Mouse (Mus musculus) hindbrain, embryonic 14.5 days (tissue): ENCODE results near the gene Itpkc. TPM values are rescaled to one million over a fixed set of nuclear protein-coding genes. Genes with fewer than 3 reads are reported as not detected.

Experiments used
- ATAC-seq: fragments of 200-750 bp; cut with Nextera tagmentation; 2 replicates; pipeline ENCODE4 v1.8.0; 2017; ENCODE audit warnings: moderate number of reproducible peaks, mild to moderate bottlenecking, moderate TSS enrichment, moderate library complexity; ENCODE audit not compliant: low FRiP score
- DNase-seq: peaks from one replicate; pipeline ENCODE4 v3.0.0-alpha.2; 2015; ENCODE audit warnings: low spot score
- H3K27ac ChIP-seq: fragments of 300-500 bp; sonication (generic); 2 replicates; pipeline ENCODE4 v1.5.1; 2014; ENCODE audit warnings: mild to moderate bottlenecking, moderate library complexity
- H3K27me3 ChIP-seq: fragments of 300-500 bp; sonication (generic); 2 replicates; pipeline ENCODE4 v1.6.1; 2014; ENCODE audit warnings: mild to moderate bottlenecking, low read length, mixed read lengths; ENCODE audit not compliant: control insufficient read depth, insufficient read depth
- H3K36me3 ChIP-seq: fragments of 300-500 bp; sonication (generic); replicated peaks from 2 replicates; pipeline ENCODE4 v1.6.1; 2014; ENCODE audit not compliant: control insufficient read depth, insufficient read depth
- H3K4me1 ChIP-seq: fragments of 300-500 bp; sonication (generic); replicated peaks from 2 replicates; pipeline ENCODE4 v1.6.1; 2014; ENCODE audit warnings: antibody characterized with exemption, low read length, mixed read lengths; ENCODE audit not compliant: control insufficient read depth, insufficient read depth
- H3K4me2 ChIP-seq: fragments of 300-500 bp; sonication (generic); replicated peaks from 2 replicates; pipeline ENCODE4 v1.6.1; 2014; ENCODE audit warnings: mild to moderate bottlenecking, moderate library complexity
- H3K4me3 ChIP-seq: fragments of 300-500 bp; sonication (generic); replicated peaks from 2 replicates; pipeline ENCODE4 v1.5.1; 2014; ENCODE audit warnings: mild to moderate bottlenecking, low read length
- H3K9ac ChIP-seq: fragments of 300-500 bp; sonication (generic); 2 replicates; pipeline ENCODE4 v1.6.1; 2014
- H3K9me3 ChIP-seq: fragments of 300-500 bp; sonication (generic); 2 replicates; pipeline ENCODE4 v1.6.1; 2016; ENCODE audit warnings: low read length; ENCODE audit not compliant: control insufficient read depth
- WGBS: fragments of 180-500 bp; shearing (Covaris S2); extraction: QIAGEN DNeasy Blood & Tissue Kit; methylation state at CpG from one replicate; pipeline ENCODE4 v1.1.7; 2014; 5-methylcytosine and 5-hydroxymethylcytosine counted together
- polyA plus RNA-seq: library from polyadenylated mRNA; unstranded; fragments of >200 nt; fragmentation: Nextera tagmentation; extraction: Ambion mirVana; gene quantifications from 2 replicates; pipeline ENCODE4 v1.2.1, GENCODE M21; 2014

Itpkc gene
- polyA plus RNA-seq, 1 experiment from 2014 or later: 6.5 TPM

DNA sequence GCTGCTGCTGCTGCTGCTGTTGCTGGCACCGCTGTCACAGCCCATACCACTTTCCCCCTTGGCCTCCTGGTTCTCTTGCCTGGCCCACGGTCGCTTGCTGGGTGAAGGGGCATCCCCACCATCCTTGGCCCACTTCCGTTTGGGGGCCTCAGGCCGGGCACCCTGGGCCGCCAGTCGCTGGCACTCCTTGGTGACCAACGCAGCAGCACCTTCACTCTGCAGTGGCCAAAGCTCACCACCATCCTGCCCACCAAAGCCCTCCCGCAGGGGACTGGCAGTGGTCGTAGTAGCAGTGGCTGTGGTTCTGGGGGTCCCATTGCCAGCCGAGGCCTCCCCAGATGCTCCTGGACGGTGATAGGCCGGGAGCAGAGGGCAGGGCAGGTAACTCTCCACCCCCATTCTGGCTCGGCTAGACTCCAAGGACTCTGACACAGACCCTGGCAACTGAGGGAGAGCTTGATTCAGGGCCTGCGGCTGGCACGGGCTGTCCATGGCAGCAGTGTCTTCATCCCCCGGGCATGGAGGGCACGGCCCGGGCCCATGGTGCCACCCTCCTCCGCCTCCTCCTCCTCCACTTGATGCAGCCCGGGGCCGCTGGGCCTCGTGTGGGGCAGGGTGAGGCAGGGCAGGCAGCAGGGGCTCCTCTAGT lies 63.3 kb downstream of the Itpkc start:
- peaks cover 50% of the 10 kb centered on the region for H3K36me3 ChIP-seq
- no peaks in the 10 kb centered on the region for H3K9me3 ChIP-seq
- peak overlapping the region; percentile 88 for H3K4me3 ChIP-seq
- ATAC-seq (no peak), DNase-seq (no peak)
- H3K4me2 ChIP-seq: peak overlapping the region; percentile 64
- H3K27ac ChIP-seq: no peak overlapping the region; the same call in 1 of the 2 replicates
- peak overlapping the region; percentile 88 for H3K9ac ChIP-seq
- H3K27me3 ChIP-seq: no peaks in the 10 kb centered on the region
- peaks cover 52% of the 10 kb centered on the region for H3K4me1 ChIP-seq
- 78% methylated on average over 23 of the region's 23 CpGs for WGBS

GRCm38 (mm10) chr7:27164112-27164947 lies 64.1 kb downstream of the Itpkc start:
- ATAC-seq: no peak

DNA sequence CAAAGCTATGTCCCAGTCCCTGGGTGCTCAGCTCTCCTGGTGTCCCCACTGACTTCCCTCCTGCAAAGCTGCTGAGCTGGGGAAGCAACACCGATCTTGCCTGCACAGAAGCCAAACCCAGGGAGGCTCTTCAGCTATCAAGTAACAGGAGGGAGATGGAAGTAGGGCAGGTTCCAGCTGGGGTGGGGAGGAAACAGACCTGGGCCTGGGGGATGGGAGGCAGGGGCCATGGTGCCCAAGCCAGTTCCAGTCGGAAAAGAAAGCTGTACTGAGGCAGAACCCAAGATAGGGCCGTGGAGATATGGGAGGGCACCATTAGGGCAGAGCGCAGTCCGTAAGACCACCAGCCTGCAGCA lies 65.0 kb downstream of the Itpkc start:
- WGBS: 80% methylated on average over 5 of the region's 5 CpGs
- ATAC-seq (no peak), DNase-seq (no peak)
- H3K4me2 ChIP-seq: peak overlapping the region; percentile 64
- no peaks in the 10 kb centered on the region for H3K9me3 ChIP-seq
- peak overlapping the region; percentile 88 for H3K9ac ChIP-seq
- peaks cover 58% of the 10 kb centered on the region for H3K36me3 ChIP-seq
- peak overlapping the region; percentile 88; the same call in 1 of the 2 replicates for H3K4me3 ChIP-seq
- H3K27me3 ChIP-seq: no peaks in the 10 kb centered on the region
- H3K4me1 ChIP-seq: peaks cover 56% of the 10 kb centered on the region
- H3K27ac ChIP-seq: no peak overlapping the region

More at GRCm38 (mm10) chr7:27164112-27164947, 64.1 kb downstream of the Itpkc start:
- H3K4me3 ChIP-seq: peak overlapping the region; percentile 88
- peaks cover 56% of the 10 kb centered on the region for H3K4me1 ChIP-seq
- 85% methylated on average over 33 of the region's 33 CpGs for WGBS
- no peaks in the 10 kb centered on the region for H3K9me3 ChIP-seq
- peak overlapping the region; percentile 64 for H3K4me2 ChIP-seq
- peaks cover 51% of the 10 kb centered on the region for H3K36me3 ChIP-seq
- H3K27me3 ChIP-seq: no peaks in the 10 kb centered on the region
- peak overlapping the region; percentile 88 for H3K9ac ChIP-seq
- no peak overlapping the region for H3K27ac ChIP-seq
- no peak for DNase-seq

GRCm38 (mm10) chr7:27162780-27163449 lies 65.5 kb downstream of the Itpkc start:
- Histone ChIP-seq H3K27ac (no peak overlapping the region), H3K36me3 (peaks cover 63% of the 10 kb centered on the region), H3K4me3 (no peak overlapping the region), H3K4me1 (peaks cover 56% of the 10 kb centered on the region), H3K27me3 (no peaks in the 10 kb centered on the region), H3K9me3 (no peaks in the 10 kb centered on the region), H3K9ac (peak overlapping the region; percentile 88), H3K4me2 (peak overlapping the region; percentile 64)
- no peak for DNase-seq
- 91% methylated on average over 5 of the region's 5 CpGs for WGBS
- ATAC-seq: no peak

DNA sequence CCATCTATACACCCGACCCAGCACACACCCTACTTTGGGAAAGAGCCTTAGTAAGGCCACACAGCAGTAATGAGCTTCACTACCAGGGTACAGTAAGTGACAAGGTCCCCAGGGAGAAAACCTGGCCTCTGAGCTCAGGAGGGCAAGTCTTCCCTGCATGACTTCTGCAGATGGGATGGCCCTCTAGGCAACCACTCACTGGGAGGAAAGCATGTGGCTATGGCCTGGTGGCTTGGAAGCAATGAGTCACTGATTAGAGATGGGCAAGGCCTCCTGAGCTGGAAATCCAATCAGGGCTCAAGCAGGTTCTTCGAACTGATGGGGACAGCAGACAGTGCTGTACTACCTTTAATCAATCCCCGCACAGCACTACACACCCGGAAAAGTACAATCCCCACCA lies 66.7 kb downstream of the Itpkc start:
- 0 out of 2 replicates have a peak overlapping the region, but pooled peaks have one; percentile 12 for H3K4me2 ChIP-seq
- WGBS: 85% methylated on average over 4 of the region's 4 CpGs
- H3K9me3 ChIP-seq: no peaks in the 10 kb centered on the region
- no peaks in the 10 kb centered on the region for H3K27me3 ChIP-seq
- no peak for DNase-seq
- no peak overlapping the region for H3K27ac ChIP-seq
- no peak for ATAC-seq
- H3K9ac ChIP-seq: no peak overlapping the region
- H3K4me1 ChIP-seq: peaks cover 50% of the 10 kb centered on the region
- H3K4me3 ChIP-seq: no peak overlapping the region
- H3K36me3 ChIP-seq: peaks cover 72% of the 10 kb centered on the region

GRCm38 (mm10) chr7:27160921-27161320 lies 67.5 kb downstream of the Itpkc start:
- no peak overlapping the region for H3K9ac ChIP-seq
- 85% methylated on average over 3 of the region's 3 CpGs for WGBS
- H3K9me3 ChIP-seq: no peaks in the 10 kb centered on the region
- H3K4me2 ChIP-seq: no peak overlapping the region
- peaks cover 72% of the 10 kb centered on the region for H3K36me3 ChIP-seq
- no peaks in the 10 kb centered on the region for H3K27me3 ChIP-seq
- ATAC-seq: no peak
- no peak for DNase-seq
- H3K27ac ChIP-seq: no peak overlapping the region
- peaks cover 50% of the 10 kb centered on the region for H3K4me1 ChIP-seq
- no peak overlapping the region for H3K4me3 ChIP-seq

GRCm38 (mm10) chr7:27159882-27160281 lies 68.6 kb downstream of the Itpkc start:
- Histone ChIP-seq H3K36me3 (peaks cover 67% of the 10 kb centered on the region), H3K27me3 (no peaks in the 10 kb centered on the region), H3K9ac (no peak overlapping the region), H3K4me1 (peaks cover 43% of the 10 kb centered on the region), H3K27ac (no peak overlapping the region), H3K9me3 (no peaks in the 10 kb centered on the region), H3K4me3 (peak overlapping the region; percentile 8; the same call in 1 of the 2 replicates), H3K4me2 (no peak overlapping the region)
- 24% methylated on average over 8 of the region's 8 CpGs for WGBS
- peak; percentile 80 for DNase-seq
- ATAC-seq: peak; percentile 89

DNA sequence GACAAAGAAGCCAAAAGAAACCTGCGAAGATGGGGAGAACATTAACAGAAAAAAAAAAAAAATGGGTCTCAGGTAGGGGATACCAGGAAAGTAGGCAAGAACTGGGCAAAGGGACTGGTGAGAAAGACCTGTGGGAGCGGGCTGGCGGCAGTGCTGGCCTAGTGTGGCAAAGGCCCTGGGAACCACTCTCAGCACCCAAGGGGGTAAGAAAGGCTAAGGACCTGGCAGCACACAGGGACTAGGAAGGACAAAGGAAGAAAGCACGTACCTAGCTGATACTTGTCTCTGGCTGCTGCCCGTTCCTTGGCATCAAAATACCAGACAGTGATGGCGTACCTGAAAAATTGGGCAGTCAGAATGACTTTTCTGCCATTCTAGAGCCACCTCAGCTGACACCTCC lies 69.2 kb downstream of the Itpkc start:
- Histone ChIP-seq H3K9me3 (no peaks in the 10 kb centered on the region), H3K4me2 (no peak overlapping the region), H3K36me3 (peaks cover 61% of the 10 kb centered on the region), H3K4me3 (no peak overlapping the region), H3K4me1 (peaks cover 37% of the 10 kb centered on the region), H3K27me3 (no peaks in the 10 kb centered on the region), H3K9ac (no peak overlapping the region), H3K27ac (no peak overlapping the region)
- ATAC-seq (no peak), DNase-seq (no peak)
- 98% methylated on average over 6 of the region's 6 CpGs for WGBS

- Histone ChIP-seq H3K4me3 (no peak overlapping the region), H3K9me3 (no peaks in the 10 kb centered on the region), H3K4me2 (no peak overlapping the region), H3K27ac (no peak overlapping the region), H3K36me3 (peaks cover 53% of the 10 kb centered on the region), H3K4me1 (peaks cover 26% of the 10 kb centered on the region), H3K9ac (no peak overlapping the region), H3K27me3 (no peaks in the 10 kb centered on the region)
- no peak for ATAC-seq
- DNase-seq: no peak
- 96% methylated on average over 9 of the region's 9 CpGs for whole genome bisulfite sequencing
Measured at GRCm38 (mm10) chr7:27158171-27158570, 70.3 kb downstream of the Itpkc start.
